Mouse (Mus musculus) kidney, postnatal 0 days (tissue): ENCODE results near the gene Lmcd1. TPM values are rescaled to one million over a fixed set of nuclear protein-coding genes. Genes with fewer than 3 reads are reported as not detected.
A peak's percentile ranks its signal among the peaks of the same experiment; 100 is the strongest.

Experiments
- ATAC-seq: fragments of 200-750 bp; cut with Nextera tagmentation; replicated peaks from 2 replicates; pipeline ENCODE4 v1.8.0; 2017; ENCODE audit warnings: low read depth, moderate number of reproducible peaks, moderate TSS enrichment, moderate library complexity; ENCODE audit not compliant: low FRiP score
- DNase-seq: peaks from one replicate; pipeline ENCODE4 v3.0.0-alpha.2; 2016; ENCODE audit warnings: low spot score
- H3K27ac ChIP-seq: fragments of 300-500 bp; sonication (generic); 2 replicates; pipeline ENCODE4 v1.5.1; 2014; ENCODE audit warnings: mild to moderate bottlenecking
- H3K27me3 ChIP-seq: fragments of 300-500 bp; sonication (generic); 2 replicates; pipeline ENCODE4 v1.6.1; 2014; ENCODE audit warnings: low read length, mixed read lengths; ENCODE audit not compliant: insufficient read depth
- H3K36me3 ChIP-seq: fragments of 300-500 bp; sonication (generic); 2 replicates; pipeline ENCODE4 v1.6.1; 2014; ENCODE audit warnings: low read length, mixed read lengths; ENCODE audit not compliant: insufficient read depth
- H3K4me1 ChIP-seq: fragments of 300-500 bp; sonication (generic); replicated peaks from 2 replicates; pipeline ENCODE4 v1.6.1; 2014; ENCODE audit warnings: antibody characterized with exemption, low read length, mixed read lengths; ENCODE audit not compliant: insufficient read depth
- H3K4me2 ChIP-seq: fragments of 300-500 bp; sonication (generic); 2 replicates; pipeline ENCODE4 v1.6.1; 2014; ENCODE audit warnings: mild to moderate bottlenecking, low read length, moderate library complexity, mixed read lengths
- H3K4me3 ChIP-seq: fragments of 300-500 bp; sonication (generic); replicated peaks from 2 replicates; pipeline ENCODE4 v1.5.1; 2014; ENCODE audit warnings: low read depth, low read length
- H3K9ac ChIP-seq: fragments of 300-500 bp; sonication (generic); 2 replicates; pipeline ENCODE4 v1.6.1; 2014; ENCODE audit warnings: low read depth, low read length
- H3K9me3 ChIP-seq: fragments of 300-500 bp; sonication (generic); replicated peaks from 2 replicates; pipeline ENCODE4 v1.6.1; 2016; ENCODE audit warnings: low read length, inconsistent platforms, mixed read lengths
- CTCF ChIP-seq: IDR thresholded peaks from 2 replicates; pipeline ENCODE4 v1.5.1; 2016; ENCODE audit warnings: antibody characterized with exemption, low read depth, mild to moderate bottlenecking, moderate library complexity
- WGBS: fragments of 180-500 bp; shearing (Covaris S2); extraction: QIAGEN DNeasy Blood & Tissue Kit; methylation state at CpG from one replicate; pipeline ENCODE4 v1.1.7; 2014; 5-methylcytosine and 5-hydroxymethylcytosine counted together
- polyA plus RNA-seq: library from polyadenylated mRNA; unstranded; fragments of >200 nt; fragmentation: Nextera tagmentation; extraction: Ambion mirVana; gene quantifications from 2 replicates; pipeline ENCODE4 v1.2.1, GENCODE M21; 2015

Gene Lmcd1
- polyA plus RNA-seq, 1 experiment from 2014 or later = 34.4 TPM

DNA sequence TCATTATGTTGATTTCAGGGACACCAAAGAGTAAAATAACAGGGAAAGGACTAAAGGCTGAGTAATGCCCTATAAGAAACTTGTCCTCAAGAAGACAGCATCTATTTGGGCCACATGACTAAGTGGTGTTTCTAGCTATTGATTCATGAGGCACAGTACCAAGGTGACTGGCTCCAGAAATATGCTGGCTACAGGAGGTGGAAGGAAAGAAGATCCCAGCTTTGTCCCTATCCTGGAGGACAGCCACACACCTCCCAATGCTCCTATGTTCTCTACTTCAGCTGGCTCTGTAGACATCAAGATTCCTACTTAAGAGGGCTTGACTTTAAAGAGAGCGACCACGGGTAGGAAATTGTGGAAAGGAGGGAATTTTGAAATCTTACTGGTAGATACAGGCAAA lies 8.4 kb downstream of the Lmcd1 start:
- DNase-seq (no peak), ATAC-seq (no peak)
- TF ChIP-seq CTCF = no peak
- Histone ChIP-seq H3K9ac (no peak overlapping the region), H3K9me3 (no peaks in the 10 kb centered on the region), H3K4me2 (no peak overlapping the region), H3K4me1 (peaks cover 9% of the 10 kb centered on the region; the same call in 1 of the 2 replicates), H3K27me3 (no peaks in the 10 kb centered on the region), H3K4me3 (no peak overlapping the region), H3K36me3 (no peaks in the 10 kb centered on the region), H3K27ac (no peak overlapping the region)
- WGBS = 91% methylated on average over 2 of the region's 2 CpGs

DNA sequence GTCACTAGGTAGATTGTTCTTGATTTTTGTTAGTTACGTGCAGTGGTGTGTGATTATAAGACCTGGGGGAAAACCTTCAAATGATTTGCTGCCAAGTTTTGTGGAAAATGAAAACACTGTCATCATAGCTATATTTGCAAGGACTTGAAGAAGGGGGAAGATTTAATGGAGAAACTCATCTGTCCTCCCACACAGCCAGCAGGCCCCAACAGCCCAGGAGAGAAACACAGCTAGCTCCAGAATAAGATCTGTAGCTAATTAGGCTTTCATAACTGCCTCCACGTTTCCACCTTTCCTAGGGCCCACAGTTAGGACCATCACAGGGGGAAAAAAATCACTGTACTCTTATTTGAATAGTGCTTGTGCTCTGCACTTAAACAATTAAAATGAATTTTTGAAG lies 10.5 kb downstream of the Lmcd1 start:
- no peak for ATAC-seq
- Histone ChIP-seq H3K36me3 (no peaks in the 10 kb centered on the region), H3K27me3 (no peaks in the 10 kb centered on the region), H3K9ac (no peak overlapping the region), H3K4me3 (no peak overlapping the region), H3K4me2 (no peak overlapping the region), H3K4me1 (peaks cover 9% of the 10 kb centered on the region; the same call in 1 of the 2 replicates), H3K27ac (no peak overlapping the region), H3K9me3 (no peaks in the 10 kb centered on the region)
- WGBS = 54% methylated on average over 2 of the region's 2 CpGs
- DNase-seq = no peak
- no peak for TF ChIP-seq CTCF

DNA sequence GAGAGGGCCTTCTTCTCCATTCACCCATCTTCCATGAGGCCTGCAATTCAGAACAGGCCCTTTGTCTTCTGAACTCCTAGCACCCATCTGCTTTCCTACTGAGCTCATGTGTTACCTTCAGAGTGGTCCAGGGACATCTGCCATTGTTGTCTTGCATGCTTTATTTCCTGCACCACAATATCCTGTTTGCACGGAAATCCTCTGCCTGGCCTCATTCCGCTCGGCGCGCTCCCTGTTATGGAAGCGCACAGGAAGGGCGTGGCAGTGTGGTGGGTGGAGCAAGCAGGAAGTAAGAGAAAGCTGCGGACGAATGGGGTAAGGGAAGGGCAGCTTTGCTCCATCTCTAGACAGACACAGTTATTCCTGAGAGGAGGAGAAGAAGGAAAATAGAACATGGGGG lies 14.1 kb downstream of the Lmcd1 start:
- Histone ChIP-seq H3K4me1 (peaks cover 3% of the 10 kb centered on the region; the same call in 1 of the 2 replicates), H3K27ac (no peak overlapping the region), H3K27me3 (no peaks in the 10 kb centered on the region), H3K4me3 (no peak overlapping the region), H3K36me3 (no peaks in the 10 kb centered on the region), H3K9ac (no peak overlapping the region), H3K9me3 (no peaks in the 10 kb centered on the region), H3K4me2 (no peak overlapping the region)
- 82% methylated on average over 9 of the region's 9 CpGs for WGBS
- TF ChIP-seq CTCF = no peak
- ATAC-seq (no peak), DNase-seq (no peak)

DNA sequence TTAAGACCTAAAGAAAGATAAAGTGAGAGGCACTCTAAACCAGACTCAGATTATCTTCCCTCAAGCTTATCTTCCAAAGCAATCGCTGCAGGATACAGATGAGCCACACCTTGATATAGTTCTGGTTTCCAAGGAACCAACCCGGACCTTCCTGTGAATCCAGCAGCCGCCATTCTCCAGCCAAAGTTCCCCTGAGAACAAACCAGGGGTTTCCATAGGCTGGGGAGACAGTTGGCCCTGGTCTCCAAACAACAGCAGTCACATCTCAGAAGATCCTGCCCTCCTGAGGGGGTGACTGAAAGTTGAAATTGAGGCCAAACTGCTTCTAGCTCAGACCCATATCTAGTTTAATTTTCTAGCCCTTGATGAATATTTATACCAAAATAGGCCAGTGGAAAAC lies 14.7 kb downstream of the Lmcd1 start:
- H3K27me3 ChIP-seq = no peaks in the 10 kb centered on the region
- H3K4me3 ChIP-seq = no peak overlapping the region
- peaks cover 3% of the 10 kb centered on the region; the same call in 1 of the 2 replicates for H3K4me1 ChIP-seq
- H3K27ac ChIP-seq = no peak overlapping the region
- H3K9ac ChIP-seq = no peak overlapping the region
- WGBS = 79% methylated on average over 3 of the region's 3 CpGs
- TF ChIP-seq CTCF = no peak
- H3K4me2 ChIP-seq = no peak overlapping the region
- DNase-seq = no peak
- no peaks in the 10 kb centered on the region for H3K36me3 ChIP-seq
- no peak for ATAC-seq
- H3K9me3 ChIP-seq = no peaks in the 10 kb centered on the region

DNA sequence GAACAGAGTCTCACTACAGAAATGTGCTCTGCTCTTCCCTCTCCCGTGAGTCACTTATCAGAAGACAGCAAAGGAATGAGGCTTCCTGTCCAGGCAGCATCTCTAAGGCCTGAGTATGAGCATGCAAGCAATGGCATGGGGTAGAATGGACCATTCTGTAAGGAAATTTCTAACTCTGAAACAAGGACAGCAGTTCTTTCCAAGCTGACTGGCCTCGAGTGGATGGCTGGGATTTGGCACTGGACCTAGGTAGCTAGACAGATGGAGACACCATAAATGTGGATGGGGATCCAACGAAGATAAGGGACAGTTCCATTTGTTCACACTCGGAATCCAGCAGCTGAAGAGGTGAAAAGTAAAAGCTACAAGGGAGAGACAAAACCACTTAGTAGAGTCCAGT lies 17.6 kb downstream of the Lmcd1 start:
- Histone ChIP-seq H3K9ac (no peak overlapping the region), H3K9me3 (no peaks in the 10 kb centered on the region), H3K4me3 (no peak overlapping the region), H3K27me3 (no peaks in the 10 kb centered on the region), H3K36me3 (no peaks in the 10 kb centered on the region), H3K4me1 (peaks cover 7% of the 10 kb centered on the region), H3K27ac (no peak overlapping the region), H3K4me2 (no peak overlapping the region)
- WGBS = 71% methylated on average over 4 of the region's 4 CpGs
- no peak for TF ChIP-seq CTCF
- DNase-seq = no peak
- no peak for ATAC-seq

DNA sequence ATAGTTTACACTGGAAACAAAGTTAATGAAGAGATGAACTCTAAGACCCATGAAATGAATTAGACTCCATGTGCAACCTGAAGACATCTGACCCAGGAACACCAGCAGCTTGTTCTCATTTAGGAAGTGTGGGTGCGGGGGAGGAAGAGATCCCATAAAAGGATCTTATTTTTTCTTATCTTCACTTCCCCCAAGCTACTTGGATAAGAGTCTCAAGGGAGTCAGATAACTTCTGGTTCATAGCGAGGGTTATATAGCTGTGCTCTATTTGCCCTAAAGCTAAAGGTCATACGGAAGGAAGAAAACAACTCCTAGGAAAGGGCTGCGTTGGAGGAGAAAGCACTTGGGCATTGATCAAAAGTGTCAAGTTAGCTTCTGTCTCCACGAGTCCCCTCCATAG lies 19.8 kb downstream of the Lmcd1 start:
- ATAC-seq (no peak; the same call in 1 of the 2 replicates), DNase-seq (peak; percentile 83)
- H3K4me3 ChIP-seq = no peak overlapping the region
- no peak overlapping the region for H3K4me2 ChIP-seq
- H3K27ac ChIP-seq = peak overlapping the region; percentile 9; the same call in 1 of the 2 replicates
- no peaks in the 10 kb centered on the region for H3K36me3 ChIP-seq
- H3K9me3 ChIP-seq = no peaks in the 10 kb centered on the region
- no peaks in the 10 kb centered on the region for H3K27me3 ChIP-seq
- no peak for TF ChIP-seq CTCF
- H3K9ac ChIP-seq = no peak overlapping the region
- peaks cover 7% of the 10 kb centered on the region for H3K4me1 ChIP-seq
- WGBS = 7% methylated on average over 5 of the region's 5 CpGs

DNA sequence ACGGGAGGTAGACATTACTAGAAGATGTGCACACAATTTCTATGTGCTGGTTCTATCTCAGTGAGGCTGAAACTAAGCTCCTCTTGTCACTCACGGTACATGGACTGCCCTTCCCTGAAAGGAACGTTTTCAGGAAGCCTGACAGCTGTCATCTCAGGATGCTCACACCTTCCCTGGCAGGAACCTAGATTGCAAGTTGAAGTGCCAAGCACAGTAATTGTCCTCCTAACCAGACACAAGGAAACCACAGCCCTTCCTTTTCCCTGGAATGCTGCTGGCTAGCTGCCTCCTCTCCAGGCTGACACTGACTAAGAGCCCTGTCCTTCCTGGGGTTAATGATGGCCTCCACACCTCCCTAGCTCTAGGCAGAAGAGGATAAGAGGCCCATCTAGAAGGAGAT lies 21.7 kb downstream of the Lmcd1 start:
- WGBS = 62% methylated on average over 3 of the region's 3 CpGs
- no peak overlapping the region for H3K4me2 ChIP-seq
- no peaks in the 10 kb centered on the region for H3K27me3 ChIP-seq
- ATAC-seq (no peak), DNase-seq (peak; percentile 43)
- no peak overlapping the region for H3K27ac ChIP-seq
- H3K4me3 ChIP-seq = no peak overlapping the region
- H3K9ac ChIP-seq = no peak overlapping the region
- H3K4me1 ChIP-seq = peaks cover 7% of the 10 kb centered on the region
- H3K9me3 ChIP-seq = no peaks in the 10 kb centered on the region
- H3K36me3 ChIP-seq = no peaks in the 10 kb centered on the region
- no peak for TF ChIP-seq CTCF
